Mouse (Mus musculus) heart, embryonic 16.5 days (tissue): ENCODE results near the gene Gm3448. TPM values are rescaled to one million over a fixed set of nuclear protein-coding genes. Genes with fewer than 3 reads are reported as not detected.
A peak's percentile ranks its signal among the peaks of the same experiment; 100 is the strongest.
"Not testable (repeated sequence)": the region's sequence is repeated elsewhere in the genome, so short reads cannot be mapped to it uniquely, and the experiment has no call there.

Experiments
- ATAC-seq: fragments of 200-750 bp; cut with Nextera tagmentation; replicated peaks from 2 replicates; pipeline ENCODE4 v1.8.0; 2017; ENCODE audit warnings: moderate number of reproducible peaks; ENCODE audit not compliant: insufficient read depth, low FRiP score; ENCODE audit errors: extremely low read depth
- H3K27ac ChIP-seq: fragments of 300-500 bp; sonication (generic); 2 replicates; pipeline ENCODE4 v1.5.1; 2014; ENCODE audit warnings: mild to moderate bottlenecking, low read length, control low read depth, moderate library complexity
- H3K27me3 ChIP-seq: fragments of 300-500 bp; sonication (generic); 2 replicates; pipeline ENCODE4 v1.6.1; 2014; ENCODE audit warnings: low read length, mixed read lengths; ENCODE audit not compliant: control insufficient read depth, insufficient read depth
- H3K36me3 ChIP-seq: fragments of 300-500 bp; sonication (generic); 2 replicates; pipeline ENCODE4 v1.6.1; 2014; ENCODE audit not compliant: control insufficient read depth, insufficient read depth
- H3K4me1 ChIP-seq: fragments of 300-500 bp; sonication (generic); 2 replicates; pipeline ENCODE4 v1.6.1; 2014; ENCODE audit warnings: low read length, mixed read lengths; ENCODE audit not compliant: control insufficient read depth, insufficient read depth
- H3K4me2 ChIP-seq: fragments of 300-500 bp; sonication (generic); 2 replicates; pipeline ENCODE4 v1.6.1; 2014; ENCODE audit warnings: low read depth, mild to moderate bottlenecking, control low read depth, low read length
- H3K4me3 ChIP-seq: fragments of 300-500 bp; sonication (generic); 2 replicates; pipeline ENCODE4 v1.5.1; 2014; ENCODE audit warnings: mild to moderate bottlenecking, control low read depth, low read length
- H3K9ac ChIP-seq: fragments of 300-500 bp; sonication (generic); 2 replicates; pipeline ENCODE4 v1.6.1; 2014; ENCODE audit warnings: low read length, control low read depth
- H3K9me3 ChIP-seq: fragments of 300-500 bp; sonication (generic); replicated peaks from 2 replicates; pipeline ENCODE4 v1.6.1; 2016; ENCODE audit warnings: low read length; ENCODE audit not compliant: control insufficient read depth
- WGBS: fragments of 180-500 bp; shearing (Covaris S2); extraction: QIAGEN DNeasy Blood & Tissue Kit; methylation state at CpG from one replicate; pipeline ENCODE4 v1.1.7; 2014; 5-methylcytosine and 5-hydroxymethylcytosine counted together
- polyA plus RNA-seq: library from polyadenylated mRNA; unstranded; fragments of >200 nt; fragmentation: Nextera tagmentation; extraction: Ambion mirVana; gene quantifications from 2 replicates; pipeline ENCODE4 v1.2.1, GENCODE M21; 2015

The Gm3448 gene
- 2.0 and 2.7 TPM in 2 replicates for polyA plus RNA-seq

- not testable (repeated sequence) for H3K27me3 ChIP-seq, H3K4me3 ChIP-seq, H3K36me3 ChIP-seq, H3K9me3 ChIP-seq, H3K4me1 ChIP-seq, H3K27ac ChIP-seq, H3K4me2 ChIP-seq, H3K9ac ChIP-seq
- 0% methylated on average over 9 of the region's 56 CpGs for WGBS
- peak; percentile 98 for ATAC-seq
Measured at GRCm38 (mm10) chr17:15041175-15041729, at the start of gene Gm3448, which contains the start of the genes Ermard and Tcte3. Gm3448 (minus strand) TSS chr17:15041537. Ermard (plus strand) TSS chr17:15041208. Tcte3 (minus strand) TSS chr17:15041488.

- 0 out of 2 replicates have a peak, but pooled peaks cover 2% of the 10 kb centered on the region for H3K4me1 ChIP-seq
- no peak overlapping the region for H3K9ac ChIP-seq
- ATAC-seq = no peak
- H3K36me3 ChIP-seq = no peaks in the 10 kb centered on the region
- no peaks in the 10 kb centered on the region for H3K9me3 ChIP-seq
- no peak overlapping the region for H3K4me3 ChIP-seq
- WGBS = 37% methylated on average over 8 of the region's 8 CpGs
- H3K27me3 ChIP-seq = no peaks in the 10 kb centered on the region
- no peak overlapping the region for H3K4me2 ChIP-seq
- H3K27ac ChIP-seq = no peak overlapping the region
Measured at GRCm38 (mm10) chr17:15088591-15089001, 47.3 kb upstream of the Gm3448 start.

GRCm38 (mm10) chr17:15088166-15088565 is 46.8 kb upstream of the Gm3448 start:
- Histone ChIP-seq H3K27ac (no peak overlapping the region), H3K4me1 (0 out of 2 replicates have a peak, but pooled peaks cover 2% of the 10 kb centered on the region), H3K36me3 (no peaks in the 10 kb centered on the region), H3K4me3 (no peak overlapping the region), H3K9ac (no peak overlapping the region), H3K4me2 (no peak overlapping the region), H3K9me3 (no peaks in the 10 kb centered on the region), H3K27me3 (no peaks in the 10 kb centered on the region)
- 47% methylated on average over 2 of the region's 2 CpGs for WGBS
- ATAC-seq = no peak

GRCm38 (mm10) chr17:15085006-15085405 is 43.7 kb upstream of the Gm3448 start:
- Histone ChIP-seq H3K4me1 (0 out of 2 replicates have a peak, but pooled peaks cover 2% of the 10 kb centered on the region), H3K27ac (no peak overlapping the region), H3K4me3 (no peak overlapping the region), H3K9me3 (no peaks in the 10 kb centered on the region), H3K4me2 (no peak overlapping the region), H3K36me3 (no peaks in the 10 kb centered on the region), H3K27me3 (0 out of 2 replicates have a peak, but pooled peaks cover 2% of the 10 kb centered on the region), H3K9ac (no peak overlapping the region)
- ATAC-seq = no peak
- 50% methylated on average over 2 of the region's 2 CpGs for WGBS

GRCm38 (mm10) chr17:15084226-15084848 is 43.0 kb upstream of the Gm3448 start:
- Histone ChIP-seq H3K4me2 (peak overlapping the region; percentile 29; the same call in 1 of the 2 replicates), H3K27me3 (0 out of 2 replicates have a peak, but pooled peaks cover 5% of the 10 kb centered on the region), H3K4me3 (no peak overlapping the region), H3K9ac (no peak overlapping the region), H3K4me1 (0 out of 2 replicates have a peak, but pooled peaks cover 2% of the 10 kb centered on the region), H3K9me3 (no peaks in the 10 kb centered on the region), H3K36me3 (no peaks in the 10 kb centered on the region), H3K27ac (no peak overlapping the region)
- peak; percentile 34; the same call in 1 of the 2 replicates for ATAC-seq
- 25% methylated on average over 13 of the region's 13 CpGs for WGBS

GRCm38 (mm10) chr17:15077536-15077935 is 36.2 kb upstream of the Gm3448 start:
- WGBS = 29% methylated on average over 2 of the region's 2 CpGs
- Histone ChIP-seq H3K27ac (no peak overlapping the region), H3K4me3 (no peak overlapping the region), H3K4me2 (no peak overlapping the region), H3K9ac (no peak overlapping the region), H3K27me3 (0 out of 2 replicates have a peak, but pooled peaks cover 7% of the 10 kb centered on the region), H3K4me1 (no peaks in the 10 kb centered on the region), H3K36me3 (no peaks in the 10 kb centered on the region), H3K9me3 (no peaks in the 10 kb centered on the region)
- ATAC-seq = no peak; the same call in 1 of the 2 replicates

GRCm38 (mm10) chr17:15075033-15075432 is 33.7 kb upstream of the Gm3448 start:
- Histone ChIP-seq H3K27ac (no peak overlapping the region), H3K36me3 (no peaks in the 10 kb centered on the region), H3K4me1 (no peaks in the 10 kb centered on the region), H3K4me2 (no peak overlapping the region), H3K9ac (no peak overlapping the region), H3K9me3 (no peaks in the 10 kb centered on the region), H3K4me3 (no peak overlapping the region), H3K27me3 (0 out of 2 replicates have a peak, but pooled peaks cover 5% of the 10 kb centered on the region)
- 72% methylated on average over 8 of the region's 8 CpGs for WGBS
- no peak for ATAC-seq

- no peaks in the 10 kb centered on the region for H3K9me3 ChIP-seq
- no peak overlapping the region for H3K27ac ChIP-seq
- 0 out of 2 replicates have a peak, but pooled peaks cover 2% of the 10 kb centered on the region for H3K27me3 ChIP-seq
- no peak overlapping the region for H3K9ac ChIP-seq
- ATAC-seq = no peak
- no peaks in the 10 kb centered on the region for H3K36me3 ChIP-seq
- no peak overlapping the region for H3K4me3 ChIP-seq
- no peak overlapping the region for H3K4me2 ChIP-seq
- H3K4me1 ChIP-seq = no peaks in the 10 kb centered on the region
- 92% methylated on average over 2 of the region's 2 CpGs for WGBS
Measured at GRCm38 (mm10) chr17:15072211-15072610, 30.9 kb upstream of the Gm3448 start.

GRCm38 (mm10) chr17:15069124-15069523 is 27.8 kb upstream of the Gm3448 start:
- no peak for ATAC-seq
- no peak overlapping the region for H3K4me3 ChIP-seq
- H3K27me3 ChIP-seq = peaks cover 13% of the 10 kb centered on the region
- no peaks in the 10 kb centered on the region for H3K9me3 ChIP-seq
- H3K4me1 ChIP-seq = peaks cover 11% of the 10 kb centered on the region; the same call in 1 of the 2 replicates
- no peaks in the 10 kb centered on the region for H3K36me3 ChIP-seq
- H3K4me2 ChIP-seq = no peak overlapping the region
- no peak overlapping the region for H3K9ac ChIP-seq
- 57% methylated on average over 2 of the region's 2 CpGs for WGBS
- H3K27ac ChIP-seq = no peak overlapping the region
